Mouse (Mus musculus): Measurements from ENCODE around the gene Gm21671. TPM values are rescaled to one million over a fixed set of nuclear protein-coding genes. Genes with fewer than 3 reads are reported as not detected.
A peak's percentile ranks its signal among the peaks of the same experiment; 100 is the strongest.
"Not testable (repeated sequence)": the region's sequence is repeated elsewhere in the genome, so short reads cannot be mapped to it uniquely, and the experiment has no call there.

The Gm21671 gene
- 0.11 and 0.25 TPM in 2 replicates for polyA plus RNA-seq (2015; fragmentation: Nextera tagmentation; extraction: Ambion mirVana)

- not testable (repeated sequence) for H3K9ac ChIP-seq (ENCODE audit: low read depth, low read length); H3K9me3 ChIP-seq (ENCODE audit: control insufficient read depth, low read length); H3K4me2 ChIP-seq (ENCODE audit: low read length); H3K27ac ChIP-seq (ENCODE audit: low read depth, low read length); H3K4me1 ChIP-seq (ENCODE audit: control insufficient read depth, insufficient read depth, low read depth, low read length); H3K36me3 ChIP-seq (ENCODE audit: control insufficient read depth, insufficient read depth, low read length); ATAC-seq; H3K27me3 ChIP-seq (replicated peaks; ENCODE audit: control insufficient read depth, insufficient read depth, low read length); H3K4me3 ChIP-seq (ENCODE audit: low read length)
- 89% methylated on average over 2 of the region's 2 CpGs for WGBS
These were observed at the start of gene Gm21671 for GRCm38 (mm10) chr5:25954317-25954716. Gene Gm21671 (minus strand): TSS chr5:25954417.

- H3K27me3 ChIP-seq (replicated peaks; ENCODE audit: control insufficient read depth, insufficient read depth, low read length); ATAC-seq; H3K4me2 ChIP-seq (ENCODE audit: low read length); H3K27ac ChIP-seq (ENCODE audit: low read depth, low read length); H3K9ac ChIP-seq (ENCODE audit: low read depth, low read length); H3K4me3 ChIP-seq (ENCODE audit: low read length); H3K9me3 ChIP-seq (ENCODE audit: control insufficient read depth, low read length); H3K4me1 ChIP-seq (ENCODE audit: control insufficient read depth, insufficient read depth, low read depth, low read length); H3K36me3 ChIP-seq (ENCODE audit: control insufficient read depth, insufficient read depth, low read length): not testable (repeated sequence)
- WGBS: no CpG with 5 or more reads among the region's 3 CpGs
These were observed 34.3 kb upstream of the Gm21671 start, which contains the start of gene Gm21698 for GRCm38 (mm10) chr5:25988550-25988949. Gene Gm21698 (minus strand): TSS chr5:25988650.

- H3K36me3 ChIP-seq (ENCODE audit: control insufficient read depth, insufficient read depth, low read length); H3K9me3 ChIP-seq (ENCODE audit: control insufficient read depth, low read length); H3K4me2 ChIP-seq (ENCODE audit: low read length); H3K4me1 ChIP-seq (ENCODE audit: control insufficient read depth, insufficient read depth, low read depth, low read length); H3K4me3 ChIP-seq (ENCODE audit: low read length); H3K9ac ChIP-seq (ENCODE audit: low read depth, low read length); H3K27ac ChIP-seq (ENCODE audit: low read depth, low read length); ATAC-seq; H3K27me3 ChIP-seq (replicated peaks; ENCODE audit: control insufficient read depth, insufficient read depth, low read length): not testable (repeated sequence)
- no CpG with 5 or more reads among the region's 2 CpGs for WGBS
These were observed 18.3 kb upstream of the Gm21671 start, which contains the start of gene Gm21680 for GRCm38 (mm10) chr5:25972563-25972962. Gene Gm21680 (minus strand): TSS chr5:25972663.

- peak; percentile 24; the same call in 1 of the 2 replicates for ATAC-seq
- Histone ChIP-seq H3K4me3 (ENCODE audit: low read length) (peak overlapping the region; percentile 26), H3K4me2 (ENCODE audit: low read length) (peak overlapping the region; percentile 46)
- H3K27ac ChIP-seq (ENCODE audit: low read depth, low read length); H3K9me3 ChIP-seq (ENCODE audit: control insufficient read depth, low read length); H3K27me3 ChIP-seq (replicated peaks; ENCODE audit: control insufficient read depth, insufficient read depth, low read length); H3K9ac ChIP-seq (ENCODE audit: low read depth, low read length); H3K4me1 ChIP-seq (ENCODE audit: control insufficient read depth, insufficient read depth, low read depth, low read length); H3K36me3 ChIP-seq (ENCODE audit: control insufficient read depth, insufficient read depth, low read length): not testable (repeated sequence)
- WGBS: 63% methylated on average over 16 of the region's 17 CpGs
These were observed 2.8 kb upstream of the Gm21671 start for GRCm38 (mm10) chr5:25957050-25957449.

- H3K27ac ChIP-seq (ENCODE audit: low read depth, low read length); H3K9ac ChIP-seq (ENCODE audit: low read depth, low read length); H3K9me3 ChIP-seq (ENCODE audit: control insufficient read depth, low read length); H3K4me1 ChIP-seq (ENCODE audit: control insufficient read depth, insufficient read depth, low read depth, low read length); H3K27me3 ChIP-seq (replicated peaks; ENCODE audit: control insufficient read depth, insufficient read depth, low read length); H3K36me3 ChIP-seq (ENCODE audit: control insufficient read depth, insufficient read depth, low read length): not testable (repeated sequence)
- 38% methylated on average over 22 of the region's 32 CpGs for WGBS
- Histone ChIP-seq H3K4me3 (ENCODE audit: low read length) (peak overlapping the region; percentile 26), H3K4me2 (ENCODE audit: low read length) (peak overlapping the region; percentile 46)
- peak; percentile 61 for ATAC-seq
These were observed 2.4 kb upstream of the Gm21671 start for GRCm38 (mm10) chr5:25956611-25957010.

- ATAC-seq; H3K27me3 ChIP-seq (replicated peaks; ENCODE audit: control insufficient read depth, insufficient read depth, low read length); H3K9ac ChIP-seq (ENCODE audit: low read depth, low read length); H3K4me1 ChIP-seq (ENCODE audit: control insufficient read depth, insufficient read depth, low read depth, low read length); H3K4me2 ChIP-seq (ENCODE audit: low read length); H3K9me3 ChIP-seq (ENCODE audit: control insufficient read depth, low read length); H3K36me3 ChIP-seq (ENCODE audit: control insufficient read depth, insufficient read depth, low read length); H3K27ac ChIP-seq (ENCODE audit: low read depth, low read length); H3K4me3 ChIP-seq (ENCODE audit: low read length): not testable (repeated sequence)
- WGBS: 81% methylated on average over 2 of the region's 2 CpGs
These were observed 8.8 kb downstream of the Gm21671 start for GRCm38 (mm10) chr5:25945391-25945790.

GRCm38 (mm10) chr5:25942281-25942680 is 11.9 kb downstream of the Gm21671 start, which contains the start of gene Gm21663:
Gene Gm21663 (minus strand): TSS chr5:25942381.
- H3K9me3 ChIP-seq (ENCODE audit: control insufficient read depth, low read length); H3K27me3 ChIP-seq (replicated peaks; ENCODE audit: control insufficient read depth, insufficient read depth, low read length); H3K4me2 ChIP-seq (ENCODE audit: low read length); ATAC-seq; H3K36me3 ChIP-seq (ENCODE audit: control insufficient read depth, insufficient read depth, low read length); H3K9ac ChIP-seq (ENCODE audit: low read depth, low read length); H3K27ac ChIP-seq (ENCODE audit: low read depth, low read length); H3K4me1 ChIP-seq (ENCODE audit: control insufficient read depth, insufficient read depth, low read depth, low read length); H3K4me3 ChIP-seq (ENCODE audit: low read length): not testable (repeated sequence)
- 49% methylated on average over 2 of the region's 2 CpGs for WGBS

Other genes starting within 250 kb of the Gm21671 start
- 4.1 and 5.5 TPM in 2 replicates for gene Xrcc2, start 248.6 kb downstream of the Gm21671 start, polyA plus RNA-seq (2015; fragmentation: Nextera tagmentation; extraction: Ambion mirVana)
- 46.3 and 55.1 TPM in 2 replicates for gene Actr3b, start 194.4 kb downstream of the Gm21671 start, polyA plus RNA-seq (2015; fragmentation: Nextera tagmentation; extraction: Ambion mirVana)
- 0.11 TPM in 1 of 2 replicates, not detected in the other for gene Gm21663, start 12.0 kb downstream of the Gm21671 start, polyA plus RNA-seq (2015; fragmentation: Nextera tagmentation; extraction: Ambion mirVana)
- 0.19 and 0.21 TPM in 2 replicates for gene Gm21680, start 18.2 kb upstream of the Gm21671 start, polyA plus RNA-seq (2015; fragmentation: Nextera tagmentation; extraction: Ambion mirVana)
- gene Gm21698, start 34.2 kb upstream of the Gm21671 start, polyA plus RNA-seq (2015; fragmentation: Nextera tagmentation; extraction: Ambion mirVana): 0.20 TPM in 1 of 2 replicates, not detected in the other
- gene Gm1979, start 50.4 kb upstream of the Gm21671 start, polyA plus RNA-seq (2015; fragmentation: Nextera tagmentation; extraction: Ambion mirVana): 0.18 and 0.41 TPM in 2 replicates
- gene Gm5862, start 68.5 kb upstream of the Gm21671 start, polyA plus RNA-seq (2015; fragmentation: Nextera tagmentation; extraction: Ambion mirVana): 0.12 and 0.16 TPM in 2 replicates
- 0.25 and 0.39 TPM in 2 replicates for gene Speer4a, start 85.1 kb upstream of the Gm21671 start, polyA plus RNA-seq (2015; fragmentation: Nextera tagmentation; extraction: Ambion mirVana)
- gene Gm7347, start 104.2 kb upstream of the Gm21671 start, polyA plus RNA-seq (2015; fragmentation: Nextera tagmentation; extraction: Ambion mirVana): 0.22 and 0.23 TPM in 2 replicates
- not detected in 2 replicates for gene Gm10471, start 134.9 kb upstream of the Gm21671 start, polyA plus RNA-seq (2015; fragmentation: Nextera tagmentation; extraction: Ambion mirVana)
- 0.07 and 0.31 TPM in 2 replicates for gene 5031410I06Rik, start 150.9 kb upstream of the Gm21671 start, polyA plus RNA-seq (2015; fragmentation: Nextera tagmentation; extraction: Ambion mirVana)
- 0.12 and 0.15 TPM in 2 replicates for gene Gm10220, start 167.0 kb upstream of the Gm21671 start, polyA plus RNA-seq (2015; fragmentation: Nextera tagmentation; extraction: Ambion mirVana)

Measured in hindbrain, embryonic 16.5 days (tissue).